Mouse (Mus musculus) gastrocnemius, postnatal 10 days (tissue): ENCODE data around the gene 1700001C19Rik. TPM values are rescaled to one million over a fixed set of nuclear protein-coding genes. Genes with fewer than 3 reads are reported as not detected.

Experiments used
- DNase-seq: peaks from one replicate; pipeline ENCODE4 v3.0.0; 2021; ENCODE audit warnings: mixed read lengths
- total RNA-seq, 2 experiments: library from RNA; stranded (reverse); gene quantifications; 2 replicates each; pipeline ENCODE4 v1.2.3; 2021

The 1700001C19Rik gene
- total RNA-seq, 2 experiments from 2014 or later = not detected

- no peak for DNase-seq
Measured at GRCm38 (mm10) chr17:47461688-47462087, 24.5 kb upstream of the 1700001C19Rik start.

DNA sequence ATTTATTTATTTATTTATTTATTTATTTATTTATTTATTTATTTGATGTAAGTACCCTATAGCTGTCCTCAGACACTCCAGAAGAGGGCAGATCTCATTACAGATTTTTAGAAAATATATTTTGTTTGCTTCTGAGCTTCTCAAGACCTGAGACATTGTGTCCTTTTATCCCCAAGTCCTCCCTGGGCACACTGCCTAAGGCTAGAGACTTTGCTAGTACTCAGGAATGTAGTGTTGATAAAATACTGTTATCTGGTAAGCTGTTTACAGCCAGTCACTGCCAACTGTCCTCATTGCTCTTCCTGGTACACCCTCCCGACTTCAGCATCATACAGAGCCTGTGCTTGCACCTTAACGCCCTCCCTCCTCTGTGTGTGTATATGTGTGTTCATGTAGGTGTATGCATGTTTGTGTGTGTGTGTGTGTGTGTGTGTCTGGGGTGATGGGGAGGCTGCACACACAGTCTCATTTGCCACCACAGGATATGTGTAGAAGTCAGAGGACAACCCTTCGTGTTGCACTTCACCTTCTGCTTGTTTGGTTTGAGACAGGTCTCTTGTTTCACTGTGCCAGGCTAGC lies 22.3 kb upstream of the 1700001C19Rik start:
- DNase-seq = no peak

DNA sequence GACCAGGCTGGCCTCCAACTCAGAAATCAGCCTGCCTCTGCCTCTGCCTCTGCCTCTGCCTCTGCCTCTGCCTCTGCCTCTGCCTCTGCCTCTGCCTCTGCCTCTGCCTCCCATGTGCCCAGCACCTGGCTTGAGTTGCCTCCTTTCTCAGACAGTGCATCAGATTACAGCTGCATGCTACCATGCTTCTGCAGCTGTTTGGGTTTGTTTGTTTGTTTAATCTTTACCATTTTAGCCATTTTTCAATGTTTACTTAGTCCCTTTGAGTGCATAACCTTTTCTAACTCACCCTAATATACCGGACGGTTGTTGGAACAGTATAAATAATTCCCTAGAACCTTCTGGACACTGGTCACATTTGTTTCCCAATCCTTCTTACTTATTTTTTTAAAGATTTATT lies 21.8 kb upstream of the 1700001C19Rik start:
- no peak for DNase-seq

GRCm38 (mm10) chr17:47458310-47458709 lies 21.1 kb upstream of the 1700001C19Rik start:
- no peak for DNase-seq

DNA sequence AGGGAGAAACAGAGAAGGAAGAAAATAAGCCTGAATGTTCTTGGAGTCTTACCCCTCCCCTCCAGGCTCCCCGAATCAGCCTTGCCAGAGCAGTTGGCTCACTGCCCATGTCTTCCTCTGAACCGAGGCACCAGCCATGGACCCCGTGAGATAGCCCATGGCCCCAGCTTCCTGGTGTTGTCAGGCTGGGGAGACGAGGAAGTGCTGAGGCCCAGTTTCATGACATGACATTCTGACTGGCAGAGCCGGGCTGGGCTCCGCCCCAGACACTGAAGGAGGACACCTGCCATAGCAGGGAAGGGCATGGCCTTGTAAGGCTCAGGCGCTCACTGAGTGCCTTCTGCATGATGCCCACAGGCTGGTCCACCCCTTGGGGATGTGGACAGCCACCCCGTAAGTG lies 17.5 kb upstream of the 1700001C19Rik start:
- DNase-seq = no peak

DNA sequence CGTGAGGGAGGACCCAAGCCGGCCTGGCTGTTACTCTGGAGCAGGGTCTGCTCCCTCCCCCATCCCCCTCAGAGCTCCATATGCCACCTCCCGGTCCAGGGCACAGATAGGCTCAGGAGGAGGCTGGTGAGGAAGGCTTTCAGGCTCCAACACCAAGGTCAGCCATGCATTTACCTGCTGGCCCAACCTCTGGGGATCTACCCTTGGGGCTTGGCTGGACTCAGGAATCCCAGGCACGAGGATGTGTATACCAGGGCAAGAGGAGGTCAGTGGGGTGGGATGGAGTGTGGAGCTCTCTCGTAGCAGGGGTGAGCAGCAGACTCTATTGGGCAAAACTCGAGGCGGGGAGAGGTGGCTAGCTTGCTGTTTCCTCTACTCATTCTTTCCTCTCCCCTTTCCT lies 15.7 kb upstream of the 1700001C19Rik start:
- DNase-seq = no peak

DNA sequence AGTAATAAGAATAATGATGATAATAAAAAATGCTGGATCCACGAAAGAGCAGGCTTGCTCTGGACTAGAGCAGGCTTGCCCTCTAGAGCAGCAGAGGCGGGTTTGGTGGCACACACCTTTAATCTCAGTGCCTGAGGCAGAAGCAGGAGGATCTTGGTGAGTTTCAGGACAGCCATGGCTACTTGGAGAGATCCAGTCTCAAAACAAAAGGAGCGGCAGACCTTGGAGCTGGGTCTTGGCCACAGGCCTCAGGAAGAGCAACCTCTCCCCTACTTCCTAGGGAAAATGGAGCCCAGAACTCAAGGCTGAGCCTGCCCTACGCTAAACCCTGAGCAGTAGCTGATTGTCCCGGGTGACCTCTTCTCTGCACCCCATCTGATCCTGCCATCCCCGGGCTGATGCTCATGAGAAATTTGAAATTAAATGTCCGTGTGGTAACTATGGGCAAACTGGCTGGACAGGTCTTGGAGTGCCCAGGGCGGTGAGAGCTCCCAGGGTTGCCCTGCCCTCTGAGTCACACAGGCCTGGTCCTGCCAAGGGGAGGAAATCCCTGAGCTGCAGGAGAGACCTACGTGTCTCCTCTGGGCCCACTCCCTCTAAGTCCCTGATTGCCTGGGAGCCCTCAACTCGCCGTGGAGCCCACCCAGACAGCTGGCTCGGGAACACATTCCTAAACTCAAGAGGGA lies 13.8 kb upstream of the 1700001C19Rik start:
- no peak for DNase-seq

- DNase-seq = no peak
Measured at GRCm38 (mm10) chr17:47450239-47450638, 13.1 kb upstream of the 1700001C19Rik start.

- DNase-seq = no peak
Measured at GRCm38 (mm10) chr17:47449432-47449831, 12.3 kb upstream of the 1700001C19Rik start.

DNA sequence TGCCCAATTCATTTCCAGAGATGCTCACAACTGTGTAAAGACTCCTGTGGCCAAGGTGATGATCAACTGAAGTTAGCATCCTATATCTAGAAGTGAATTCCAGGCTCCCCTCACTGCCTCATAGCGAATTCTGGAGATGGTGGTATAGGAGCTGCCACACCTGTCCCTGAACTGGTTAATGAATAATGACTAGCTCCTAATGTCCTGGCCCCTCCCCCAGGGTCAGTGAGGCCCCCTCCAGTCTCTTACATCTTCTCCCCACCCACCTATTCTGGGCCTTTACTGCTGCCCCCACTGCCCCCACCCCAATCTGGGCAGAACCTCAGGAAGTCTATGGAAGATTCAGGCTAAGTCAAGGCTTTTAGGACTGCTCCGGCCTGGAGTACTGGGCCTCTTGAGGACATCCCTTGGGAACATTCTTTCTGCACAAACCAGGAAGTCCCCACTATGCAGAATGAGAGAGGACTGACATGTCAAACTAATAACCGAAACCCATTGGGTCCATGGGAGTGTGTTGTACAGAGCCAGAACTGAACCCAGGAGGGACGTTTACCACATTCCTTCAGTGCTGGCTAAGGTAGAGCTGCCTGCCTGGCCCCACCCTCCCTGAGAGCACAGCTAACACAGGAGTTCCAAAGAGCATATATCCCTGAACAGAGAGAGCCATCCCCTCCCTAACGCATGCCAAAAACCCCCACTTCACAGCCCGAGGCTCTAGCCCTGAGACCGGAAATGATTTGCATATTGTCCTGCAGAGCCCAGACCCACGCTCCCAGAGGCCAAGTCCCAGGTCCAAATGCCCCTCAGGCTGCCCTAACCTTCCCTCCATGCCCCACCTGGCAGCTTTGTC lies 11.6 kb upstream of the 1700001C19Rik start:
- DNase-seq = no peak

- no peak for DNase-seq
Measured at GRCm38 (mm10) chr17:47446561-47446960, 9.4 kb upstream of the 1700001C19Rik start.

DNA sequence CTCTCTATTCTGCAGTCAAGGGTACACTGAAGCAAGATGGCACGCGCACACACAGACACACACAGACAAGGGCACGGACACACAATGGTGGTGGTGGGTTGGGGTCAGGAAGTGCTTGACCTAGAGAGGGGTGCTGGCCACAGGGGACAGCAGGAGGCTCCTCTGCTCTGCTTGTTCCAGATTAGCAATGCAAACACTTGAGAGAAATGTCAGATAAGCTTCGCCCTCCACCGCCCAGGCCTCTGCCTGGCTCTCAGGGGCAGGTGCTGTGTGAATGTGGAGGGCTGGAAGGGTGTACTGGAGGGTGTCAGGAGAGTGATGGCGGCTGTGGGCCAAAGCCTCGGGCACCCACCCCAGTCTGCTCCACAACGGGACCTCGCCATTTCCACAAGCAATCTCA lies 8.8 kb upstream of the 1700001C19Rik start:
- DNase-seq = no peak

DNA sequence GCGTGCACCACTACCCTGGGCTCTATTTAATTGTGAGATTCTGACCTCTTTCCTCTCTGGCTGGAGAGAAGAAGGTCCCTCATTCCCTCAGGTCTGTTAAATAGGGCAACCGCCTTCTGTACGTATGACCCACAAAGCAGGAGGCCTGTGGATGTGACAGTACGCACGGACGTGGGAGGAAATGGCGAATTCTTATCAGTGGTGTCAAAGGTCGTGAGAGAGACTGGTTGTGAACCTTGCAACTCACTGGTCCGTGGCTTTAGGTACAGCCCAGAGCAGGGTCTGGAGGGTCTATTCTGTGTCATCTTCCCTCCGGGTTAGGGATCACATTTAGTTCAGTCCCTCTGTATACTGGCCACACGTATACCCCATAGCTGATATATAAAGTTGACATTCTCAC lies 8.3 kb upstream of the 1700001C19Rik start:
- no peak for DNase-seq

DNA sequence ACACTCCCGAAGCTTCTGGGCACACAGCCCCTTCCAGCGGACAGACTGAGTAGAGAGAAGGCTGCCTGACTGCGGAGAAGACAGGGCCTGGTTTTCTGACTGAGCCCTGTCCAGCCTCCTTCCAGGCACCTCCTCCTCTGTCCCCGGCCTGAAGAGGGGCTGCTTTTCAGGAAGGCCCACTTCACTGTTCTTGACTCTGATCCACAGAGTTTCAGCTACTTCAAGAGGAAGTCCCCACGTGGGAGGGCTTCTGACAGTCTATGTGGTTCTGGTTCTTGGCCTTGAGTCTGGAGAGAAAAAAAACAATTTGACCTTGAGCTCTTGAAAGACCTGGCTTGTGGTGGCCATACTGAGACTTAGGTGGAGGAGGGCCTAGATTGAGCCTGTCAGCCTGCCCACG lies 6.9 kb upstream of the 1700001C19Rik start:
- no peak for DNase-seq

DNA sequence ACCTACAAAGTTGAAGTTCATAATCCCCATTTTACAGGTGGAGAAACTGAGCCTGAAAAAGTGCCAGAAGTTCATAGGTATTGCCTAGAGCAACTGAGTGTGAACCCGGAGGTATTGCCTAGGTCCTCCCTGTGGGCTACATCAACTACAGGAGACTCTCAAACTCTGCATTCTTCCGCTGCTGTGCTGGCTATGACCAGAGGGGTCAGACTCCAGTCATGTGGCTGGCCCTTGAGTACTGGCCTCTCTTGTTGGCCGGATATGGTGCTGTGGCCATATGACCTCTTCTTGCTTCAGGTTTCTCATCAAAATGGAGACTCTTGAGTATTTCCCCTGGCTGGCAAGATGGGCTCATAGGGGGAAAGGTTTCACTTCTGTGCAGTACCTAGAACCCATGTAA lies 5.1 kb upstream of the 1700001C19Rik start:
- DNase-seq = no peak

GRCm38 (mm10) chr17:47441296-47442051 lies 4.3 kb upstream of the 1700001C19Rik start:
- no peak for DNase-seq

GRCm38 (mm10) chr17:47440359-47440890 lies 3.2 kb upstream of the 1700001C19Rik start:
- DNase-seq = no peak

DNA sequence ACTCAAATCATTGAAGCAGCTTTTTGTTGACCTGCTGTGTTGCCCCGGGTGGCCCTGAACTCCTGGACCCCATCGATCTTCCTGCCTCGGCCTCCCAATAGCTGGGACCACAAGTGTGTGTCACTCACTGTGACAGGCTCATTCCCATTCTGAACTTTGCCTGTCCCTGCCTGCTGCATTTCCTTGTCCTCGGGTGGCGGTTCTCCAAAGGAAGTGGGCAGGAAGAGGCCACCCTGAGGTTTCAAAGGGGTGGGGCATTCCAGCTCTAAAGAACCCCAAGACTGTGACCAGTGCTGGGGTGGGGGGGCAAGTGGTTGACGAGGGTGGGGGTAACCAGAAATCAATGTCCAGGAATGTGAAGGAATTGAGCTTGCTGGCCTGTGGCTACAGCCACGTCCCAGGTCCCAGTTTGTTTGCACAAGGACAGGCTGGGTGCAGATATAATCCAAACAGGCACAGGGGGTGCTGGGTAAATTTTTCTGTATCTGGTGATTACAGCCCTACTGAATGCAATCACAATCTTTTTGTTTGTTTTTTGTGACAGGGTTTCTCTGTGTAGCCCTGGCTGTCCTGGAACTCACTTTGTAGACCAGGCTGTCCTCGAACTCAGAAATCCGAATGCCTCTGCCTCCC lies 2.3 kb upstream of the 1700001C19Rik start:
- no peak for DNase-seq

- DNase-seq = no peak
Measured at GRCm38 (mm10) chr17:47438611-47439010, 1.4 kb upstream of the 1700001C19Rik start.

- DNase-seq = no peak
Measured at GRCm38 (mm10) chr17:47436156-47436906, 845 bp downstream of the 1700001C19Rik start, which contains the start of gene AI661453. AI661453 (plus strand) TSS chr17:47436615.

GRCm38 (mm10) chr17:47430815-47431214 lies 6.4 kb downstream of the 1700001C19Rik start:
- DNase-seq = no peak
